Mouse (Mus musculus): ENCODE data around the gene Ap5z1.

Gene Ap5z1

DNA sequence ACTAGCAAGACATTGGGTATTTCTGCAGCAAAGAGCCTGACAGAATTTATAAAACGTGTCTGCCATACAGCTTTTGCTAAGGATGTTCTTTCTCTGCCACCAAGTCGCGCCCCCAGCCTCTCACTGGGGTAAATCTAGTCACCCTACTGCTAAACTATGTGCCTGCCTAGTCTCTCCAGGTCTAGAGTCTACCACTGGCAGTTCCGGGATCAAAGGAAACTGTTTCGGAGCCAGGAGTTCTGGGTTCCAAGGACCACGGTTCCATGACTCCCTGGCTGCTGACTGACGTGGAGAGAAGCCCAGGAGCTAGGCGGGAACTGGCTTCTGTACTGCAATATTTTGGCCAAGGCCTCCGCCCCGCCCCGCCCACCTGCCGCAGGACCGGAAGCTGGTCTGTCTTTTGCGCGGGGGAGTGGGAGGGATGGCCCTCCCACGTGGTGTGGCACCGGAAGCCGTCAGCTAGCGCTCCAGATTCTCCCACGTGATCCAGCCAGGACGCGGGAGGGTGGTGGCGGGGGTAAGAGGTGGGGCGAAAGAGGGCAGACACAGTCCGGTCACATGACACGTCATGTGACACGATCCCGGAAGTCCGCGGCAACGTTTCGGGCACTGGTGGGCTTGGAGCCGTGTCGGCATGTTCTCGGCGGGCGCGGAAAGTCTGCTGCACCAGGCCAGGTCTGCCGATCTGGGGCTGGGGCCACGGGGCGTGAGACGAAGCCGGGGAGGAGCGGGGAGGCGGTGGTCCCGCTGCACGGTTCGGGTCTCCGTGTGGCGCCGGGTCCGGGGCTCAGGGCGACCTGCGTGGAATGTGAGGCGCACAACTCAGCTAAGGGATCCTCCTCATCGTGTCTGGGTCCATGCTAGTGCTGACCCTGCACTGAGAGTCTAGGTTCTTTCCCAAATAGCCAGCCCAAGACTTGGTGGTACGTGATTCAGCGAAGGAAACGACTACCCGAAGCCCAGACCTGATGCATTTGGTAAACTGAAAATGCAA is at the start of gene Ap5z1:
Gene Ap5z1, plus strand, starts transcription at position 484 of the 994 bp plus-strand sequence.
- DNase-seq (ENCODE audit: low spot score), result peak; percentile 96

DNA sequence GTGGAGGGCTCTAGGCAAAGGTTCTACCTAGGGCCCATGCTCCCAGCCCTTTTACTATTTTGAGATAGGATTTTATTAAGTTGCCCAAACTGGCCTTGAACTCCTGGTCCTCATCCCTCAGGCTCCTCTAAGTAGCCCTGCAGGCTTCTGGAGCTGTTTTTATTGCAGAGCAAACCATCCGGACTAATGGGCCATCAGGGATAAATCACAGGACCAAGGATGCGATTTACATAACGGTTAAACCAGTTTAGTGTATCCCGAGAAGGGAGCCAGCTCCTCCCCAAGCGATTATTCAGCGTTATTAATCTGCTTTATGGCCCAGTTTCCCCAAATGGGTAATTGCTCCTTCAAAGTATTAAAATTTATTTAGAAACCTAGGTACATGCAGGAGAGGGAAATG is 48.3 kb upstream of the Ap5z1 start:
- DNase-seq (ENCODE audit: low spot score), result no peak

DNA sequence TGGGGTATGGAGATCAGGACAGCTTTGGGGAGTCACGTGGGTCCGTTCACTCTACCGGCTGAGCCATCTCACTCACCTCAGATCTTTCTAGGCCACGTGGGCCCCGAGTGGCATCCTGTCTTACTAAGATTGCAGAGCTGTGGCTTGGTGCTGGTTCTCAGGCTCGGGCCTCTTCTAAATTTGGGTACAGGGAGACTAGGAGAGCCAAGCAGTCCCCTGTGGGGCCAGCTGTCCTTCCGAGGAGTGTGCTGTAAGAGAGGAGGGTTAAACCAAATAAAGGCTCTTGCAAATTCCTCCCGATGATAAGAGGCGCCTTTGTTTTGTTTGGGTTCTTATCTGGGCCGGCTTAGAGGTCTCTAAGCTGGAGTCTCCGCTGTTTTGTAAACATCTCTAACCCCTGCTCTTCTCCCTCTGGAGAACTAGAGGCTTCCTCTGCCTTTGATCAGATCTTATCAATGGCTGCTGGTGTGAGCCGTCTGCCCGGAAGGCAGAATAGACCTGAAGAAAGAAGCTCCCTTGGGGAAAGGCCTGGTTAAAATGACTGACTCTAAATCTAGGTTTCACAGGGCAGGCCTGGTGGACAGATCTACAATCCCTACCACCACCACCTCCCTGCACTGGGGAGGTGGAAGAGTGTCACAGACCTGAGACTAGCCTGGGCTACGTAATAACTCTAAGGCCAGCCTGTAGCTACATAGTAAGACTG is 47.5 kb upstream of the Ap5z1 start:
- DNase-seq (ENCODE audit: low spot score), result peak; percentile 50

DNA sequence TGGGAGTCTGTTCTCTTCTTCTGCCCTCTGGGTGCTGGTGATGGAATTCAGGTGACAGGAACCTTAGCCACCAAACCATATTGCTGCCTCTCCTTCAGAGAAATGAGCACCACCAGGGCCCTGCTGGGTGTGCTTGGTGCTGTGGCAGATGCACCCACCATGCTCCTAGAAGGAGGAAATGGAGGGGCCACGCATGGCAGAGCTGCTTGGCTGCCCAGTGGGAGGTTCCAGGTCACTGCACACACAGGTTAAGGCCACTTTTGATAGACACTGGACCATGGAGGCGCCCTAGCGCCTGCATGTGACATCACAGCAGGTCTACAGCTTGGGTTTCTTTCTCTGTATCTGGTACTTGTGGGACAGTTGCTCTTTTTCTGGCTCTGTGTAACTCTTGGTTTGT is 46.6 kb upstream of the Ap5z1 start:
- no peak for DNase-seq (ENCODE audit: low spot score)

DNA sequence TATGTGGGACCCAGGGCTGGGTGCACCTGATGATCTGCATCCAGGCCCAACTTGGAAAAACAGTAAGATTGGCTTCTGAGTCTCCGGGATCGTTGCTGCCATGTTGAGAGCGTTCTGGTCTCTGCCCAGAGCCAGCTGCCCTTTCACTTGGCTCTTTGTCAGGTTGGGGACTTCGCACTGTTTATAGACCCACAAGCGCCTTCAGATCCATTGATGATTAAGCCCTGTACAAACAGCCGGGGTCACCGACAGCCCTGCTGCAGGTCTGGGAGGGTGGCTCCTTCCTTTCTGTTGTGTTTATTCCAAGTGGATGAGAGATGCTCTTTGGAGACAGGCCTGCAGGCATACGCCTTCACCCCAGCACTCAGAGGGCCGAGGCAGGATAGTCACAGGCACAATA is 45.9 kb upstream of the Ap5z1 start:
- no peak for DNase-seq (ENCODE audit: low spot score)

DNA sequence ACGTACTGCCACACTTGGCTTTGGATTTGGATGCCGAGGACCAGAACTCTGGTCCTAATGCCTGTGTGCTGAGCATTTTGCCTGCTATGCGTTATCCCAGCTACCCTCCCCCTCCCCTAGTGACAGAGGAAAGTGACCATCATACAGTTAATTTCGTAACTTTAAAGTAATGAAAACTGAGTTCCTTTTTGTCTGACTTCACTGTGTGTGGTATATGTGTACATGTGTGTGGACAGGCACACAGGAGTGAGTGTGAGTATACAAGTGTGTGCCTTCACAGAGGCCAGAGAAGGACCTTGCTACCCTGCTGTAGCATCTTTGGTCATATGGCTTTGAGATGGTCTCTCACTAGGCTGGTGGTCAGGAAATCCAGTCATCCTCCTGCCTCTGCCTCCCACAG is 45.3 kb upstream of the Ap5z1 start:
- no peak for DNase-seq (ENCODE audit: low spot score)

DNA sequence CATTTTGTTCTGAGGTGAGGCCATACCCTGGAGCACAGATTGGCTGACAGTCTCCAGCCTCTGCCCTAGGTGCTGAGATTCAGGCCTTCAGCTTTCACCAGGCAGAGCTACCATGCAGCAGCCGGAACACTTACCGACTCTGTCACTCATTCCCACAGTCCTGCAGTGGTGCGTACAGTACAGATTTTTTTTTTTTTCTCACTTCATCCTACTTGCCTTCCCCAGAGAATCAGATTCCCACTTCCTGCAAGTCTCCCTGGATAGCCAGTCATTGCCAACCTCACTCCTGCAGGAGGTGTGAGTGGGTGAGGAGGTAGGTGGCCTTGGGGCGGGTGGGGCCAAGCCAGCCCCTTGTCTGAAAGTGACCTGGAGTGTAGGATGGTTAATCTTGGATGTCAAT is 43.4 kb upstream of the Ap5z1 start:
- no peak for DNase-seq (ENCODE audit: low spot score)

DNA sequence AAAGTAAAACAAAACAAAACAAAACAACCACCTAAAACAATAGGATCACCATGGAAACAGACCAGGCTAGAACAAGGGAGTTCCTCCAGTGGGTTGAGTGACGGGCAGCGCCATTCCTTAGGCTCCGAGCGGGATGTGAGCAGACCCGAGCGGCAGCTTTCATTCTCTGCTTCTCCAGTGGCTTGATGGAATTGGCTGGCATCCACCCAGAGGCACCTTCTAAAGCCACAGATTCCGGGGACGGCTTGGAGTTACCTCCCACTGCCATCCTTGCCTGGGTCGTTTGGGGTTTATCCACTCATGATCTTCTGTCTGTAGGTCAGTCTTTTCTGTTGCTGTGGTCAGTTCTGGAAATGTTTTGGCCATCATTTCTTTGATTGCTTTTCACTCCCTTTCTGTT is 42.8 kb upstream of the Ap5z1 start:
- DNase-seq (ENCODE audit: low spot score), result no peak

DNA sequence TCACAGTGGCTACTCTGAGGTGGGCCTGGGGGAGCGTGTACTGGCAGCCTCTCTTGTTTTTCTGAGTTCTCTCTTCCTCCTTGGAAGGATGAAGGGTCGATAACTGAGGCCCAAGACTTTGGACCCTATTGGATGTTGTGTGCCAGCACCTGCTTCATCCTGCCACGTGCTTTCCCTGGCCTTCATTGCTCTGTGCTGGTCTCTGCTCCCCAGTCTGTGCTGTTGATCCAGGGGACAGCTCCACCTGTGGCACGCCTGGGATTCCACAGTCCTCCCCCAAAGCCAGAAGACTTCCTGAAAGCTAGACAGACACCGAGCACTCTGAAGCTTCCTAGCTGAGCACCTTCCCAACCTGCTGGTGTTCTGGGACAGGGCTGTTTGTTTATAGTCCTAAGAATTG is 41.9 kb upstream of the Ap5z1 start:
- DNase-seq (ENCODE audit: low spot score), result no peak

DNA sequence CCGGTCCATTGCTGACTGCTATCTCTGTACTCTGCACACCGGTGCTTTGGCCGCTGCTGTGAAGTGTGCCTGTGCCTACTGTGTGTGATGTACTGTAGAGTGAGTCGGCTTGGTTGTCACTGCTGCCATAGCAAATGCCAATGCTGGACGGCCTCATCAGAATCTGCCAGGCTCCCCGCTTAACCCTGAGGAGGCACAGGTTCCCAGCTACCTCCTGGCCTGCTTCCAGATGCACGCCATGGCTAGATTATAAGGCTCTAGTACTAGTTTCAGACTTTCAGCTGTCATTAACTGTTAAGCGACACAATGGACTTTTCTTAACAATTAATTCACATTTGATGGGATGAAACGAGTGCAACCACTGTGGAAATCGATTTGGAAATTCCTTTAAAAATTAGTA is 40.6 kb upstream of the Ap5z1 start:
- no peak for DNase-seq (ENCODE audit: low spot score)

DNA sequence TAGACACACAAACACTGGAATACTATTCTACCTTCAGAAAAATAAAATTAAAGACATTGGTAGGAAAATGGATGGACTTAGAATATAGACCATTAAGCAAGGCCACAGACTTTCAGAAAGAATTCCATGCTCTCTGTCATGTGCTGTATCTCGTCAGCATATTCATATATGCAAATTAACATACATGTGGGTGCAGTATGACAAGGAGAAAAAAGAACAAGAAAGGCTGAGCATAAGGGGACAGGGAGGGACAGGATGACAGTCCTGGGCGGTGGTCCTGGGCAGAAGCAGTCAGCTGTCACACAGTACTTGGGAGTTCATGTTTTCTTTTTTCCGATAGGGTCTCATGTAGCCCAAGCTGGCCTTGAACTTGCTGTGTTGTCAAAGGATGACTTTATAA is 40.0 kb upstream of the Ap5z1 start:
- no peak for DNase-seq (ENCODE audit: low spot score)

DNA sequence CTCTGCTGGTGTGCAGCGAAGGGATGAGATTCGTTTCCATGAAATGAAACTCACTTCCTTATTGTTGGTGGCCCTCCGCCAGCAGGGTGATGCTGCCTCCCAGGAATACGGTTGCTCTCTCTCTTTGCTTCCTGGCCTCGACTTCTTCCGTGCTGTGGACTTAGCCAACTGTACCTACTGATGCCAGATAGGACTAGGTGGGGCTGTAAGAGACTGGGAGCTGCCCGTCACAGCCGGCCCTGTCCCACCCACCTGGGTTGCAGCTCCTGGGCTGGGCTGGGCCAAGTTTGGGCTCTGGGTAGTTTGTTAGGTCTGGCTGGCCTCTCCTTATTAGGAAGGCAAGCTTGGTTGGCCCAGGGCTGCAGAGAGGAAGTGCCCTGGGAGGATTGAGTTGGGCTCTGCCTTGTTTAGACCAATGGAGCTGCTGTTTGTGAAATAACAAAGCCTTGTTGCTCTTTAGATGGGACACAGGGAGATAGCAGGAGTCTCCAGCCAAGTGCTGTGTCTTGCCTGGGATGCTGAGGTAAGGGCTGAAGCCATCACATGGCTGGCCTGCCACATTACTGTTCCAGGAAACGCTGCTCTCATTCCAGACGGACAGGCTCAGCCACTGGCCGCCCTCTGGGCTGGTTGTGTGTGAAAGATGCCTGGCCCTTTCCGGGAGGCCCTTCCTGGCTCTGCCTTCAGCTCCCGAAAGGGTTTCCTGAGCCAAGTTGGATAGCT is 39.0 kb upstream of the Ap5z1 start:
- DNase-seq (ENCODE audit: low spot score), result peak; percentile 90

DNA sequence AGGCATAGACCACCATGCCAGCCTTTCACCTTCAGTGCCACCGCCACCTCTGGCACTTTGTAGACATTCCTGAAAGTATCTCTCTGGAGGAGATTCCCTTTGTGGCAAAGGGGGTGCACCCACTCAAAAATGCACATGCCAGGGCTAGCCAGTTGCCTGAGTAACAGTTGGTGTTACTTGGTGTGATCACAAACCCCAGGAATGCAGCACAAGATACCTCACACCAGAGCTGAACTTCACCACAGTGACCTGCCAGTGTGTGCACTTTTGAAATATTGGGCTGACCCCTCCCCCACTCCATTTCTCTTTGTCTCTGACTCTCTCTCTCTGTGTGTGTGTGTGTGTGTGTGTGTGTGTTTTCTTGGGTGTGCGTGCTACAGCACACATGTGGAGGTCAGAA is 37.3 kb upstream of the Ap5z1 start:
- DNase-seq (ENCODE audit: low spot score), result no peak

DNA sequence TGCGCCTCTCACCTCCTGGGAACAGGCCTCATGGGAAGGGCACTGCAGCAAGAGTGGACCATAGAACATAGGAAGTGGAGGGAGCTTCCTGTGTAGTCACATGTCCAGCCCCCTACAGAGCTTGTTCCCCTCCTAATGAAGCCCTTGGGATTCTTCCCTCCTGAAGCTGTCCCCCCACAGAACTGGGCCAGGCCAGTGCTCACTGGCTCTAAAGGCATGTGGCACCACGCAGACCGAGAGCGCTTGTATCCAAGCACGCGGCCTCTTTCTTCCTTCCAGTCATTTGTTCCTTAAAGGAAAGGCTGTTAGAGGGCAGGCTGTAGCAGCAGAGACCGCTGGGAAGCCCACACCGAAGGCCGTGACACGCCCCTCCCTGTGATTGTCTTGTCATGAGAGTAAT is 35.9 kb upstream of the Ap5z1 start:
- no peak for DNase-seq (ENCODE audit: low spot score)

DNA sequence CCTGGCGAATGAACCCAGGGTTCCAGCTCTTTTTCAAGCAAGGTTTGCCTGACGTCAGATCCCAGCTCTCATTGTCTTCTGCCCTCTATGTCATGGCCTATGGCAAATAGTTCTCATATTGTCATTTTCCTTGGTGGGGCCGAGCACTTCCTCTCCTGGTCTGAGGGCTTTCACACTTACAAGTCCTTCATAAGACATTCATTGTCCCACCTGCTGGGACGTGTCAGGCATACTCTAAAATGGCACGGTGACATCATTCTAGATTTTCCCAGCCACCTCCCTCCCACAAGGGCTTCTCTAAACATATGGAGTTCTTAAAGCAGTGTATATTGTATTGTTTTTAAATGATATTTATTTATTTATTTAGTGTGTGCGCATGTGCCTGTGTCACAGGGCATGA is 35.1 kb upstream of the Ap5z1 start:
- no peak for DNase-seq (ENCODE audit: low spot score)

DNA sequence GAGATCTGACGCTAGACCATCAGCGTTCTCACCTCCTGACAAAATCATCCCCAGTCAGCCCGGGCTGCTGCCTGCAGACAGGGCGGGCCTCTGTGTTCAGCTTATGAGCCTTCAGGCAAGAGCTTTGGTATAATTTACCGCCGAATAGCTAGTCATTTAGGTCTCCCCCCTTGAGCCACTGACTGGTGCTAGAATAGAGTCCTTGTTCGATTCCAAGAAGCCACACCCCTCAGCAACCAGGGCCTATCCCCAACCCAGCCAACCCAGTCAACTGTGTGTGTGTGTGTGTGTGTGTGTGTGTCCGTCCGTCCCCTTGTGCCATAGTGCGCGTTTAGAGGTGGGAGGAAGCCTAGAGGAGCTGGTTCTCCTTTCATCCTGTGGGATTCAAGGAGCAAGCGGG is 32.7 kb upstream of the Ap5z1 start:
- DNase-seq (ENCODE audit: low spot score), result no peak

DNA sequence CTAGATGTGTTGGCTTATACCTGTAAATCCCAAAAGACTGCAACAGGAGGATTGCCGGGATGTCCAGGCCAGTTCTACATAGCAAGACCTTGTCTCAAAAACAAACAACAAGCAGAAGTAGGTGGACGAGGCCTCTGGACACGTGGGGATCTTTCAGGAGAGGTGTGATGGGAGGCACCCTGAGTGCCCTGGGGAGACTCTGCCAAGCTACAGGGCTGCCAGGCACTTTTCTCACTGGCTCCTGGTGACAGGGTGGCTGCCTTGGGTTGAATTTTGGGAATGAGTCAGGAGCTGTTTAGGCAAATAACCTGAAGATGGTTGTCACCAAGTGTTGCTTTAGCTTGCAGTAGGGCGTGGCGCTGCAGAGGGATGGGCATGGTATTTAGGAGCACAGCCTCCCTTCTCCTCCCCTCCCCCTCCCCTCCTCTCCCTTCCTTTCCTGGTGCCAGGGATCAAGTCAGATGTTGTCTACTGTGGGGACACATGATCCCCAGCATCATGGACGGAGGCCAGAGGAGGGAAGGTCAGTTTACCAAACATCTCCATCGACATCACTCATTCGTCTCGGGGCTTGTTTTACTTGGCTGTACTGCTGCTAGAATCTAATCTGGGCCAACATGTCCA is 31.8 kb upstream of the Ap5z1 start:
- peak; percentile 69 for DNase-seq (ENCODE audit: low spot score)

DNA sequence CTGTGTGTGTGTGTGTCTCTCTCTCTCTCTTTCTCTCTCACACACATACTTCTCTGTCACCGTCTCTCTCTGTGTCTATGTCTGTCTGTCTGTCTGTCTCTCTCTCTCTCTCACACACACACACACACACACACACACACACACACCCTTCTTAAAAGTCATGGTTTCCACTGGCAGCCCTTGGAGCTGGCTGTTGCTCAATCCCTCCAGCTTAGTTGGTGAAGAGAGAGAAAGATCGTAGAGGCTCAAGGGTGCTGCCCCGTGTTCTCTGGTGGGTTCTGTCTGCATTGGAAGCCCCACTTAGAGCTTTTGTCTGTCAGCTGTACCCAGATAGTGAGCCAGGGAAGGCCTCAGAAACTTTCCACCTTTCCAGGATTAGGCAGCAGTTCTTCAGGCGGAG is 31.0 kb upstream of the Ap5z1 start:
- DNase-seq (ENCODE audit: low spot score), result no peak

DNA sequence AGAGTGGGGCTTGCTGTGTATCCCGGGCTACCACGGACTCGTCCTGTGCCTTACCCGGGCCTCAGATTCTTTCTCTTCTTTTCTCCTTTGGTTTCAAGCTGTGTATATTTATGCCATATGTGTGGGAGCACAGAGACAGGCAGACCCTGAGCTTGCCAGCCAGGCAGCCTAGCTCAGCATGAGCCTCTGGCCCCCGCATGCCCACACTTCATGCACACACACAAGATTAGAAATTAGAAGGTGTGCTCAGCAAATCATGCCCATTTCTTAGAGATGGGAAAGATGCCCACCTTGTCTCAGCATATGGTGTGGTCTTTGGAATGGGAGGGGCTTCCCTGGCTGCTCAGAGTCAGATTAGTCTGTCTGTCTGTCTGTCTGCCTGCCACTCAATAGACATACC is 29.7 kb upstream of the Ap5z1 start:
- DNase-seq (ENCODE audit: low spot score), result no peak

DNA sequence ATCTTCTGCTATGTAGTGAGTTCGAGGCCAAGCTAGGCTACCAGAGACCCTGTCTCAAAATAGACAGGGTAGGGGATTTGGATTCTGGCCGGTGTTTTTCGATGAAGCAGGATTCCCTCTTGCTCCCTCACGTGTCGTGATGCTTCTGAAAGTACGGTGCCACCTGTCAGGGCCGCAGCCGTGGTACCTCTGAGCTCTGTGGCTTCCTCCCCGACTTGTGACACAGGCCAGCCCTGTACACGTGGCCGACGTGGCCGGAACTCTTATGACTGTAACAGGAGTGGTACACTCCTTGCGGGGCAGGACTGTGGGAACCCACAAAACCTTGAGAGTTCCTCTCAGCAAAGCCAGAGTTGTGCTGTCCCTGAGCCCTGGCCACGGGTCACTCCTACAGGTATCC is 28.0 kb upstream of the Ap5z1 start:
- DNase-seq (ENCODE audit: low spot score), result no peak

DNA sequence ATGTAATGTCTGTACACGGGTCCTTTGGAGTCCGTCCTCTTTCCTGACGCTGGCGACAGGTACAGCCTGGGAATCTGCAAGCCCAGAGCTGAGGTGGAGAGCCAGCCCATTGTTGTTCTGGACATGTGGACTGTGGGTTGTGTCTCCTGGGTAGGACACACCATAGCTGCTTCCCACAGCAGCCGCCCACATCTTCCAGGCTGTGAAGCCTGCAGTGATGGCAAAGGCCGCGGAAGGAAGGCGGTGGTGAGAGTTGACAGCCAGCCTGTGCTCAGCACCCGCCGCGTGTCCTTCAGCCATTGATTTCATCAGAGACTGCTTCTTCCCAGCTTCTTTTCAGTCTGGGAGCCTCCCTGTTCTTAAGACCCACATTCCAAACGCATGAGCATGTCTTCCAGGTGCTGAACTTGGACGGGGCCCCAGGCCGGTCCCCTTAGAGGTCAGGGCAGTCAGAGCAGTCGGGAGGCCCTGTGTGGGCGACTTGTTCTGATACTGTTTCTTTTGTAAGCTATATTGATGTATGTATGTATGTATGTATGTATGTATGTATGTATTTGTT is 25.3 kb upstream of the Ap5z1 start:
- DNase-seq (ENCODE audit: low spot score), result peak; percentile 28

DNA sequence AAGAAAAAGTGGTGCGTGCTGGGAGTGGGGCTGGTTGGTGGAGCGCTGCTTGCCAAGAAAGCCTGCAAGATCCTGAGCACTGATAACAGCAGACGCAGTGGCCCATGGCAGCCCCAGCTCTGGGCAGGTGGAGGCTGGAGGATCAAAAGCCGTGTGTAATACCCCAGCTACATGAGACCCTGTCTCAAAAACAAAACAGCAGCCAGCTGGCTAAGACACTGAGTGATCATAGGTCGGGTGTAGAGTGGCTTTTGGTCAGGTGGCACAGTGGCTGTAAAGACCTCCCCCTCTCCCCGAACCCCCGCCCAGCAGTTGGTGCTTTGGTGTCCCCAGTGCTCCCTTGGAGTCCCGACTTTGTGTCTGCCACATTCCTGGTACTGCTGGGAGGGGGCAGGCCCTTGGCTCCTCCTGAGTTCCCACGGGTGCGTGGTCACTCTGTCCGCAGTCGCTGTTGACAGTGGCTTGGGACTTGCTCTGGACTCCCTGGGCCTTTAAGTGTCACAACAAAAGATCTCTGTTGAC is 23.8 kb upstream of the Ap5z1 start:
- no peak for DNase-seq (ENCODE audit: low spot score)

Data from lung, postnatal 25 days (tissue).